Mouse (Mus musculus) c-Kit-positive CD71-positive TER-119-negative erythroid progenitor cells, embryonic 14.5 days (primary cell): ENCODE data around the gene Ntrk3.

Experiments
- DNase-seq: peaks from one replicate; pipeline ENCODE4 v3.0.0-alpha.2; 2013; ENCODE audit warnings: low read depth

Gene Ntrk3

DNA sequence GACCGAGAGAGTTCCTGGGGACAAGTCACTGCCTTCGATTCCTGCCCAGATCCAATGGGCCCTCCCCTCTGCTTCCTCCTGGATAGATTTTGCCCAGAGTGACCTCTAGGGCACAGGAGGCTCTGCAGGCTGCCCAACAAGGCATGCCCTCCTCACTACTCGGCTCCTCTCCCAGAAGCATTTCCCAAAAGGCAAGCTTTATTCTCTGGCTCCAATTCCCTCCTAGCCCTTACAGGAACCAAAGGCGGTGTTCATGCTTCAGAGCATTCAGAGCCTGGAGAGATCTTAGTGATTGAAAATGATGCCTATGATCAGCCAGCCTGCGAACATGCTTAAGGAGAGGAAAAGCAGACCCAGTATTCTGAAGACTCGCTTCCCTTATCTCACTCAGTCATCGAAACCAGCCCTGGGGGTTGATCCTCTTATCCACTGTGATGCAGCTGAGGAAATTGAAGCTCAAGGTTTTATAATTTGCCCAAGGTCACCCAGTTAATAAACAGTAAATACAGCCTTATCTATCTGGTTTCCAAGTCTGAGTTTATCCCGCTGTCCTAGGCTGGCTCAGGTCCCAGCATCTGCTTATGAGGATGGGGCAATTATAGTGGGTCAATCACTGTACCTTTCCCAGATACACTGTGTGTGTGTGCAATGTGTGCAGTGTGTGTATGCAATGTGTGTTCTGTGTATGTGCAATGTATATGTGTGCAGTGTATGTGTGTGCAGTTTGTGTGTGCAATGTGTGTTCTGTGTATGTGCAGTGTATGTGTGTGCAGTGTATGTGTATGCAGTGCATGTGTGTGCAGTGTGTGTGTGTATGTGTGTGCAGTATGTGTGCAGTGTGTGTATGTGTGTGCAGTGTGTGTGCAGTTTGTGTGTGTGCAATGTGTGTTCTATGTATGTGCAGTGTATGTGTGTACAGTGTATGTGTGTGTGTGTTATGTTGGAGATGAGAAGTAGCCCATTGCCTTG is 376.2 kb downstream of the Ntrk3 start:
- no peak for DNase-seq

DNA sequence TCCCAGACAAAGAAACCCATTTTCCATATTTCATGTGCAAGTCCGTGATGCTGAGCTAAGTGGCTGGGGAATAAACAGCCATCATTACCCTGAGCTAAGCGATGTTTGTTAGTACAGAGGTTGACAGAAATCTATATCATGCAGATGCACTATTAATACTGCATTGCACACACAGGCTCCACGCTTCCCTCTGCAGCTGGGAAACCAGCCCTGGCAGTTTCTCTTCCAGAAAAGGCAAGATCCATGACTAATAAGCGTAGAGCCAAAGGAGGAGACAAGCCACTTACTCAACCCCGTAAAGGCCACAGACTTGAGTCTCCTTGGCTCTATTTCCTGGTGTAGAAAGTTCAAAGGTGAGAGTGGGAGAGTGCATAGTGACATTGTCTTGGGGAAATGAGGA is 390.3 kb downstream of the Ntrk3 start:
- no peak for DNase-seq

GRCm38 (mm10) chr7:78333422-78333821 is 404.4 kb downstream of the Ntrk3 start:
- no peak for DNase-seq

DNA sequence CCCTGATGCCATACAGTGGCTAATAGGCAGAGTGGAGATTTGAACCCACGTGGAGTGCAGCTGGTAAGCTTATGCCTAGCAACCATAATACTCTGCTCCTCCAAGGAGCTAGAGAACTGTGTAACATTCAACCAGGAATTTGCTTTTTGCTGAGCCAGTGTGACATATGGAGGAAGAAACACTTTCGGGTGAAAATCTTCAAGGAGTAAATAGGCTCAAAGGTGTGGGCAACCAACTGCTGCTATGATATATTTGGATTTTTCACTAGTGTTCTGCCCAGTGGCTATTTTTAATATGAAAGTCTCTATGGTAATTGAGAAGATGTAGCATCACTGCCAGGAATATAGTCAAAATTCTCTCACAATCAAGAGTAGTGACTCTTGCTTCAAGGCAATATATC is 409.5 kb downstream of the Ntrk3 start:
- DNase-seq, result no peak

GRCm38 (mm10) chr7:78326185-78326584 is 411.6 kb downstream of the Ntrk3 start:
- no peak for DNase-seq

DNA sequence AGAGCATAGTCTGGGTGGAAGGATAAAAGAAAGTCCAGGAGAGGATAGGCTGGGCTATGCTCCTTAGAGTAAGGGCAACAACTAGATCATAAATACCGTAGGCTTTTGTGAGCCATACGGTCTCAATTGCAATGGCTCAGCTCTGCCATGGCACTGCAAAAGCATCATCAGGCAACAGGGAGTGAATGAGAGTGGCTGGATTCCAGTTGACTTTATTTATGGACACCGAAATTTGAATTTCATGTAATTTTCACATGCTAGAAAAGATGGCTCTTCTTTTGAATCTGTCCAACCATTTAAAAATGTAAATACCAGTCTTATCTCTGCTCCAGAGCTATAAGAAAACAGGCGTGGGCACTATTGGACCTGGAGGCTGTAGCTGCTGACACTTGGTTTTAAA is 419.2 kb downstream of the Ntrk3 start:
- DNase-seq, result no peak

- no peak for DNase-seq
Observed at GRCm38 (mm10) chr7:78305770-78306169, 432.0 kb downstream of the Ntrk3 start.

- DNase-seq, result no peak
Observed at GRCm38 (mm10) chr7:78305029-78305428, 432.8 kb downstream of the Ntrk3 start.

GRCm38 (mm10) chr7:78297290-78297689 is 440.5 kb downstream of the Ntrk3 start:
- no peak for DNase-seq

- DNase-seq, result no peak
Observed at GRCm38 (mm10) chr7:78294322-78294721, 443.5 kb downstream of the Ntrk3 start.

- DNase-seq, result no peak
Observed at GRCm38 (mm10) chr7:78290186-78290585, 447.6 kb downstream of the Ntrk3 start.

GRCm38 (mm10) chr7:78286516-78287238 is 451.1 kb downstream of the Ntrk3 start:
- DNase-seq, result no peak

- DNase-seq, result no peak
Observed at GRCm38 (mm10) chr7:78269506-78270250, 468.1 kb downstream of the Ntrk3 start.

DNA sequence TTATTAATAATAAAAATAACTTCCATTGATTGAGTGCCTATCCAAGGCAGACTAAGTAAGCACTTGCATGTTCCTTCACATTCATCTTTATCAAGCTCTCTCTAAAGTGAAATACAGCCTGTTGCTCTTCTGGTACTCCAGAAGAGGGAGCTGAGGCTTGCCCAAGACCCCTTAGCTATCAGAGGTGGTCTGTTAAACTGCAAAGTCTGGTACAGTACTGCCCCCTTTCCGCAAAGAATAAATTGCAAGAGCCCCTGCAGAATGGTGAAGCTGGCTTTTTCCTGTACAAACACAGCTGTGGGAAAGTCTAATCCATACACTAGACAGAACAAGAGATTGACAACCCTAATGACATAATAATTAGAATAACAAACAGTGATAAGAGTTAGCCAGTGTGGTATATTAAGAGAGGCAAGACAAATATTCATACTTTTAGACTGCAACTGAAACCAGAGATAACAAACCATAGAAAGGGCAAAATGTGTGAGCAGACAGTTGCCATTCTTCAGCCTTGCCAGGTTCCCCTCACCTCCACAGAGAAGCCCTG is 470.3 kb downstream of the Ntrk3 start:
- no peak for DNase-seq

GRCm38 (mm10) chr7:78264432-78265002 is 473.3 kb downstream of the Ntrk3 start:
- DNase-seq, result no peak

GRCm38 (mm10) chr7:78261420-78262125 is 476.2 kb downstream of the Ntrk3 start:
- DNase-seq, result no peak

- no peak for DNase-seq
Observed at GRCm38 (mm10) chr7:78258151-78258550, 479.7 kb downstream of the Ntrk3 start.

GRCm38 (mm10) chr7:78253777-78254385 is 483.9 kb downstream of the Ntrk3 start:
- no peak for DNase-seq

DNA sequence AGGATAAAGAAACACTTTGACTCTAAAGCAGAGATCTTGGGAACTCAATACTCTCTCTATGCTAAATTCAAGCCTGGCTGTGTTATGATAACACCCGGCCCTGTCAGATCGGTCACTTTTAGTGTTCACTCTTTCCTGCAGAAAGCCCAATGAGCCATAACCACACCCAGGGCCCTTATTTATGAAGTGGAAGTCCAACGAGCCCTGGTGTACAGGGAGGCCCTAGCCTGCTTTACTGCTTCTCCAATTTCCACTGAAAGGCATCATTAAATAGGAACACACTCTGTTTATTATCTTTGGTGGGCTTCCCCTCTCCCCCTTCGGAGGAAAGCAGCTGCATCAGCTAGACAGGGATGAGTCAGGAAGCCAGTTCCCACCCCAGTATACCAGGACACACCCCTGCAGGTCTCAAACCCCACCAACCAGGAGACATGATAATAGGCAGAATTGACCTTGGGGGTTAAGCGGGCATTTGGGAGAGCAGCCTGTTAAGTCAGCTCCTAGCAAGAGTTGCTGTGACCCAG is 489.6 kb downstream of the Ntrk3 start:
- DNase-seq, result no peak

- DNase-seq, result no peak
Observed at GRCm38 (mm10) chr7:78239012-78239411, 498.8 kb downstream of the Ntrk3 start.
